Mouse (Mus musculus): ENCODE results near the gene Btbd16. TPM values are rescaled to one million over a fixed set of nuclear protein-coding genes. Genes with fewer than 3 reads are reported as not detected.

The Btbd16 gene
- total RNA-seq, 2 experiments from 2014 or later = 0.57 to 0.61 TPM

- no peak for DNase-seq
Measured at GRCm38 (mm10) chr7:130818813-130819212, 44.9 kb downstream of the Btbd16 start.

- DNase-seq = peak; percentile 28 to 41
Measured at GRCm38 (mm10) chr7:130819624-130820023, 45.8 kb downstream of the Btbd16 start.

GRCm38 (mm10) chr7:130823992-130824391 lies 50.1 kb downstream of the Btbd16 start:
- no peak for DNase-seq

GRCm38 (mm10) chr7:130826343-130826742 lies 52.5 kb downstream of the Btbd16 start:
- no peak for DNase-seq

GRCm38 (mm10) chr7:130827431-130827830 lies 53.6 kb downstream of the Btbd16 start:
- DNase-seq = peak in 1 of 2 experiments; percentile 45

GRCm38 (mm10) chr7:130827844-130828403 lies 54.1 kb downstream of the Btbd16 start:
- no peak for DNase-seq

- no peak for DNase-seq
Measured at GRCm38 (mm10) chr7:130828475-130828874, 54.6 kb downstream of the Btbd16 start.

GRCm38 (mm10) chr7:130831586-130831985 lies 57.7 kb downstream of the Btbd16 start:
- DNase-seq = no peak

- DNase-seq = no peak
Measured at GRCm38 (mm10) chr7:130834299-130834698, 60.4 kb downstream of the Btbd16 start.

- no peak for DNase-seq
Measured at GRCm38 (mm10) chr7:130834958-130835861, 61.3 kb downstream of the Btbd16 start.

GRCm38 (mm10) chr7:130836066-130836465 lies 62.2 kb downstream of the Btbd16 start:
- DNase-seq = no peak

- peak in 1 of 2 experiments; percentile 23 for DNase-seq
Measured at GRCm38 (mm10) chr7:130837941-130838657, 64.2 kb downstream of the Btbd16 start.

GRCm38 (mm10) chr7:130838658-130839025 lies 64.8 kb downstream of the Btbd16 start:
- no peak for DNase-seq

GRCm38 (mm10) chr7:130839380-130840100 lies 65.7 kb downstream of the Btbd16 start:
- no peak for DNase-seq

- no peak for DNase-seq
Measured at GRCm38 (mm10) chr7:130847164-130847718, 73.4 kb downstream of the Btbd16 start.

GRCm38 (mm10) chr7:130854684-130855292 lies 80.9 kb downstream of the Btbd16 start:
- DNase-seq = no peak

GRCm38 (mm10) chr7:130855681-130856080 lies 81.8 kb downstream of the Btbd16 start:
- DNase-seq = peak in 1 of 2 experiments; percentile 11

GRCm38 (mm10) chr7:130857973-130858372 lies 84.1 kb downstream of the Btbd16 start:
- DNase-seq = no peak

- DNase-seq = no peak
Measured at GRCm38 (mm10) chr7:130859926-130860325, 86.1 kb downstream of the Btbd16 start.

- DNase-seq = no peak
Measured at GRCm38 (mm10) chr7:130860721-130861142, 86.9 kb downstream of the Btbd16 start.

- DNase-seq = peak in 1 of 2 experiments; percentile 29
Measured at GRCm38 (mm10) chr7:130862501-130862900, 88.6 kb downstream of the Btbd16 start.

- no peak for DNase-seq
Measured at GRCm38 (mm10) chr7:130864711-130865110, 90.8 kb downstream of the Btbd16 start.
